Mouse (Mus musculus): Measurements from ENCODE around the gene Trub2.

GRCm38 (mm10) chr2:29751497-29751896 is 36.8 kb downstream of the Trub2 start, which contains the start of gene Gm13420:
- no peak for TF ChIP-seq MAX (IDR thresholded peaks at IDR 0.05; ENCODE audit: low read length)
- no peak for TF ChIP-seq KAT2A (conservative IDR thresholded peaks at IDR 0.05; ENCODE audit: low read depth, low read length)
- no peak for TF ChIP-seq CTCF (IDR thresholded peaks at IDR 0.05 in 2 of 3, conservative IDR thresholded peaks at IDR 0.05 in 1 of 3; ENCODE audit: control insufficient read depth in 1 of 3, insufficient read depth in 1 of 3, low read depth in 2 of 3, low read length in 3 of 3, poor library complexity in 1 of 3, severe bottlenecking in 1 of 3)
- no peak for TF ChIP-seq EP300 (IDR thresholded peaks at IDR 0.05; ENCODE audit: low read depth in 1 of 2, low read length in 2 of 2)
- no peak for TF ChIP-seq MYB (IDR thresholded peaks at IDR 0.05; ENCODE audit: low read depth, low read length)
- no peak for TF ChIP-seq SIN3A (IDR thresholded peaks at IDR 0.05; ENCODE audit: low read length)
- TF ChIP-seq MYC (IDR thresholded peaks at IDR 0.05; ENCODE audit: low read depth, low read length), result no peak

Measured in MEL (cell line).